Mouse (Mus musculus) urinary bladder, postnatal 4 days (tissue): ENCODE data around the gene Gna12.
A peak's percentile ranks its signal among the peaks of the same experiment; 100 is the strongest.

ENCODE experiments used
- DNase-seq, 2 experiments: peaks; one replicate each; pipeline ENCODE4 v3.0.0; 2021 to 2022; ENCODE audit warnings: low spot score in 2 of 2

Gene Gna12

DNA sequence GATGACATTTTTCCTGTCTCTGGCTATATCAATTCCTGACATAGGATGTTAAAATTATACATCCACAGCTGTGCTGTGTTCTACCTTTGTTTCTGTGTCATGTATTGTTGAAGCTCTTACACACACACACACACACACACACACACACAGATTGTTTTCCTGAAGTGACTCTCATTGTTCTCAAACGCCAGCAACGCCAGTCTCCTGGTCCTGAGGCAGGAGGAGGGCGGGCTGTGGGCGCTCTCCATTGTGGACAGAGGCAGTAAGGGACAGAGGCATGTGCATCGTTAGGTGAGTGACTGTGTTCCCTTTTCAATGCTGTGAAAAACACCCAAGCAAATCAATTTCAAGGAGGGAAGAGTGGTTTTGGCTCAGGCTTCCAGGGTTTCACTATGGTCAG is 77.0 kb downstream of the Gna12 start:
- no peak for DNase-seq

DNA sequence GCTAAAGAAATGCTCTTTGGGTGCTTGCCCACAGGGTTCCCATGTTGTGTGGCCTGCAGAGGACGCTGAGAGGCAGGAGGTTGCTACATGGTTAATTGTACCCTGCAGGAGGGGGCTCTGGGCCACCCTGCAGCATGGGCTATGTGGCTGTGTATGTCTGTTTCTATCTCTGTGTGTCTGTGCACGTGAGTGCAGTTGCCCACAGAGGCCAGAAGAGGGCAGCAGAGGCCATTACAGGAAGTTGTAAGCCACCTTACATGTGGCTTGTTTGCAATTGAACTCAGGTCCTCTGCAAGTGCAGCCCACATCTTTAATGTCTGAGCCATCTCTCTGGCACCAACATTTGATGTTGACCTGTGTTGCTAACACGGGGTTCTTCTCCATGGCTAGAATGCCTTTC is 77.6 kb downstream of the Gna12 start:
- DNase-seq = no peak

DNA sequence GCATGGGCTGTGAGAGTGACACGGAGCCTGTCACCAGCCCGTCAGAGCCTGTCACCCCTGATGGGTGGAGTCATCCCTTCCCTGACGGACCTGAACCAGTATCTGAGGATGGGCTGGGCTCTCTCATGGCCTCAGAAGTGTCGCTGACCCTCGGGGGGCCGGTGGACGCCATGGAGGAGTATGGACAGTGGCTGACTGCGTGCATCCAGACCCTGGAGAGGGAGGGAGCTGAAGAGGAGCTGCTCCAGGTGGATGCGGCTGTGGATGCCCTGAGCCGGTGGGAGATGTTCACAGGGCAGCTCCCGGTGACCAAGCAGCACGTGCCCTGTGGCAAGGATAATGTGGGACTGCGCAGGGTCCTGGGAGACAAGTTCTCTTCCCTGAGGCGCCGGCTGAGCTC is 78.2 kb downstream of the Gna12 start:
- DNase-seq = no peak

GRCm38 (mm10) chr5:140750925-140751324 is 79.3 kb downstream of the Gna12 start:
- no peak for DNase-seq

DNA sequence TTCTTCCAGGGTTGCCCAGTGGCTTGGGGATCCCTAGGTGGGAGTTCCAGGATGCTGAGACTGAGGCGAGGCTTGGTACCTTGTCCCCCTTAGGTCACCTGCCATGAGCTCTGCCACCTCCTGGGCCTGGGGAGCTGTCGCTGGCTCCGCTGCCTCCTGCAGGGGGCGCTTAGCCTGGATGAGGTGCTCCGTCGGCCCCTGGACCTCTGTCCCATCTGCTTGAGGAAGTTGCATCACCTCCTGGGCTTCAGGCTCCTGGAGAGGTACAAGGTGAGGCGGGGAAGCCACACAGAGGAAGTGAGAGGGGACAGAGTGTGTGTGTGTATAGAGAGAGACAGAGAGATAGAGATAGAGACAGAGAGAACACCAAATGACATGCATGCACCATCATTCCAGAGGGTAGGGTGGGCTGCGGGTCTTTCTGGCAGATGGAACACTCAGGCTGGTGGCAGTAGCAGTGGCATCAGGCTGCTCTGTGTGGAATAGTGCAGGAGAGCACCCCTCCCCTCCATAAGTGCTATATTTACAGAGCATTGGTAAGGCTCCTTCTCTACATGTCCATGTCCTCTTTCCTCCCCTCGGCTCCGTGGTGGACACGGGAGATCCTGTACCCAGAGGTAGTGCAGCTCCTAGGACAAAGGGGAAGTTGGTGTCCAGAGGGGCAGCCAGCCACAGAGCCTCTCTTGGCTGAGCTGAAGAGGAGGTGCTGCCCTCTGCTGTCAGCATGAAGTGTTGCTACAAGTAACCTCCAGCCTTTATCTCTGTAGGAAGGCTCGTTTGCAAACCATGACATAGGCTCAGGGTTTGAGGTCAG is 81.0 kb downstream of the Gna12 start:
- peak; percentile 66 to 76 for DNase-seq

DNA sequence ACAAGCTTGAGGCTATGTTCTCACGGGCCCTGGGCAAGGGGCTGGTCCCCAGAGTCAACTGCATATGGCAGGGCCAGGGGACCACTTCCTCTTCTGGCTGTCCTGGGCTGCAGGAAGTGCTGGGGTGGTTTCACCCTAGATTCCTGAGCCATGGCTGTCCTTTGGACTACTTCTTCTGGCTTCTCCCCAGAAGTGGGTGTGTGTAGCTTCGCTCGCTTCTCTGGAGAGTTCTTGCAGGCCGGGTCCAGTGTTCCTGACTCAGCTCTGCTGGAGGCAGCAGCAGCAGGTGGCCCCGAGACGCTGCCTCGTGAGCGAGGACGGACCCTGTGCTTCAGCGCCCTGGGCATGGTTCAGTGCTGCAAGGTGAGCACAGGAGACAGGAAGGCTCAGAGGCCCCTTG is 81.8 kb downstream of the Gna12 start:
- no peak for DNase-seq

DNA sequence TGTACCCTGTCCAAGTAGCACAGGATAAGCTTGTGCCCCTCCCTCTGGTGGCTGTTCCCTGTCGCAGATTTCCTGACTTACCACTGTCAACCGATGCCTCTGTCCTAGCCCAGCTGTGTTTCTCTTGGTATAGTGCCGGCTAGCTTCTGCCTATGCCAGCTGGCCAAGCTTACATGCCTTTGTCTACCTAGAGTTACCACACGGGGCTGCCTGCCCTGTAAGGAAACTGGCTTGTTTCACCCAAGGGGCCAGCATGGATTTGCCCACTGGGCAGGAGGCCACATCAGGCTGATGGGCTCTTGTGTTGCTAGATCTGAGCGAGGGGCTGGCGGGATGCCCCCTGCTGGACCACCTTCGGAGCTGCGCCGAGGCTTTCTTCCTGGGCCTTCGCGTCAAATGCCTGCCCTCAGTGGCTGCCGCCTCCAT is 86.5 kb downstream of the Gna12 start:
- no peak for DNase-seq

- DNase-seq = no peak
These were observed 88.4 kb downstream of the Gna12 start for GRCm38 (mm10) chr5:140741877-140742276.

- DNase-seq = no peak
These were observed 89.2 kb downstream of the Gna12 start for GRCm38 (mm10) chr5:140741040-140741439.

DNA sequence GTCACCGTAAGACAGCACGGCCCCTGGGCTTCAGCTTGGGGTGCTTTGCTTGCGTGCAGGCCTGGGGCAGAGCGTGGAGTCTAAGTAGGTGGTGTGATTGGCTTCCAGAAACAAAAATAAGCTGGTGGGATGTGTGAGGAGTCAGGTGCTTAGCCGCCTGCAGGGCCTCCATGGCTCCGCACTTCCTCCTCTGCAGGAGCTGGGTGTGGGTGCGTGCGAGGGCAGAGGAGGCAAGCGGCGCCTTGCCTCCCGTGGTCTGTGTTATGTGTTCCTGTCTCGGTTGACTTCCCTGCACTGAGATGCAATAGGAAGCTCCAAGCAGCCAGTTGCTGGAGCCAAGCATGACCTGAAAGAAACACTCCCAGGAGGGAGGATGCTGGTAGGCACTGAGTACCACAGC is 90.4 kb downstream of the Gna12 start:
- no peak for DNase-seq

DNA sequence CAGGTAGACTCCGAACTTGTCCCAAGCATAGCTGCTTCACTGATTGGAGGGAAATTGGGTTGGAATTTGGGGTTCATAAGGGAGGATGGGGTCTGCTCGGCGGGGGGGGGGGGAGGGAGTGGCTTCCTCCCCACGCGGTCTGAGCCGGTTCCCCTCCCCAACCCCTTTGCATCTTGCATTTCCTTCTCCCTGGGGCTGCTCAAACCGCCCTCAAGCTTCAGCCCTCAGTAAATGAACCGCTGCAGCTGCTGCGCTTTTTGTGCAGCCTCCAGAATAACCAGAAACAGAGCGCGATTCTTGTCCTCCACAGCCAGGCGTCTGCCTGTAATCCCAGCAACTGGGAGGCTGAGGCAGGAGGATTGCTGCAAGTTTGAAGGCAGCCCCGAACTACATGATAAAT is 94.1 kb downstream of the Gna12 start:
- DNase-seq = no peak

DNA sequence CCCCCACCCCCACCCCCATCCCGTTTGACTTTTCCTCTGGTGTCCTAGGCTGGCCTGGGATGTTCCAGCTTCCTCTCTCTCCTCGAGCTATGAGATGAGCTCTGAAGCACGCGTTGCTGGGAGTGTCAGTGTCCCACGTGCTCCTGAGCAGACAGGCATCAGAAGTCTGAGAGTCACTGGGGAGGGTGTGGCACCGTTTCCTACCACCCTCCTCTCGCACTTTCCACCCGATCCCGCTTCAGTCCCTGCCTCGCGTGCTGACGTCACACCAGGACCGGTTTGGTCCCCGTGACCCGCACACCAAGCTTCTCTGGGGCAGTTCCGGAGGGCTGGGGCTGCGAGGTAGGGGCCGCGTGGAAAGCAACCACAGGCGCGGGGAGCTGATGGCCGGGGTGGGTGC is 94.9 kb downstream of the Gna12 start:
- DNase-seq = no peak

DNA sequence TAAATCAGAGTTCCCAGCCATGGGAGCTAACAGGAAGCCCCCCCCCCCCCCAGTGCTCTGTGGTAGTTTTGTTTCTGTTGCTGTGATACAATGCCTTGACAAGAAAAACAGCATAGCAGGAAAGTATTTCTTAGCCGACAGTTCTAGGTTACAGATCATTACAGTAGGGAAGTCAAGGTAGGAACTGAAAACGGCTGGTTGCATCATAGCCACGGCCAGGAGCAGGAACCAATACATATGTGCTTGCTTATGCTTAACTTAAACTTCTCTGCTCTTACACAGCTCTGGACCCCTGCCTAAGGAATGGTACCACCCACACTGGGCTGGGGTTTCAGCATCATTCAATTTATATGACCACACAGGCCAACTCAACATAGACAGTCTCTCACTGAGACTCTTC is 96.9 kb downstream of the Gna12 start:
- DNase-seq = no peak

DNA sequence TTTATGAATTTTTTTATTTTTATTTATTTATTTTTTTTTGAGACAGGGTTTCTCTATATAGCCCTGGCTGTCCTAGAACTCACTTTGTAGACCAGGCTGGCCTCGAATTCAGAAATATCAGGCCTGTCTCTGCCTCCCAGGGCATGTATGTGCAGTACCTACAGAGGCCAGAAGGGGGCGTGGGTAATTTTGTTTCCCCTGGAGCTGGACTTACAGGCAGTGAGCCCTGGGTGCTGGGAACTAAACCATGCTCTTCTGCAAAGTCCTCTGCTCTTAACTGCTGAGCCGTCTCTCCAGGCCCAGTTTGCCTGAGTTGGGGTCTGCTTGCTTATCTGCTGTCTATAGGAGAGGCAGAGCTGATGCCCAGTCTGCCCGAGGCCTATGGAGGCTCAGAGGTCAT is 98.0 kb downstream of the Gna12 start:
- no peak for DNase-seq

DNA sequence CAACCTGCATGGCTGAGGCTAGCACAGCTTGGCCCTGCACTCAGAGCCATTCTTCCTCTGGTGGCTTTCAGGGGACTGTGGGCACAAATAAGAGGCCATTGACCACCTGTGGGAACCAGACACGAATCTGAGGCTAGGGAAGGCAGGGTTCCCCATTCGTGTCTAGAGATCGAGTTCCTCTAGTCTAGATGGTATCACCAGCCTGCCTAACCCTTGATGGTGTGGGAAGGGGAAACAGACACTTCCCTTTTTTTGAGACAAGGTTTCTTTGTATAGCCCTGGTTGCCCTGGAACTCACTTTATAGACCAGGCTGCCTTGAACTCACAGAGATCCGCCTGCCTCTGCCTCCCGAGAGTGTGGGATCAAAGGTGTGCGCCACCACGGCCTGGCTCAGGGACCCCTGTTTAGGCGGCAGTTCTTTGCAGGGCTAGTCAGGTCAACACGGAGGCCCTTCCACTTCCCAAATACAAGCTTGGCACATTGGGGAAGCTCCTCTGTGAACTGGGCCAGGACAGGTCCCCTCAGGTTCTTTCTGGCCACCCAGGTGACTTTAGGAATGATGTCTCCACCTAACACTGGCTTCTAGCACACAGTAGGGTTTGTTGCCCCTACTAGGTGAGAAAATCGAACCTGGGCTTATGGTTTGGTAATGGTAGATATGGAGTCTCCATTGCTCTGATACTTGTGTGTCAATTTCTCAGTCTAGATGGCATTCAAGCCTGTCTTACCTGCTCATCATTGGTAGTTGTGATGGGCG is 99.0 kb downstream of the Gna12 start:
- no peak for DNase-seq

GRCm38 (mm10) chr5:140726946-140727740 is 103.1 kb downstream of the Gna12 start:
- DNase-seq = no peak

DNA sequence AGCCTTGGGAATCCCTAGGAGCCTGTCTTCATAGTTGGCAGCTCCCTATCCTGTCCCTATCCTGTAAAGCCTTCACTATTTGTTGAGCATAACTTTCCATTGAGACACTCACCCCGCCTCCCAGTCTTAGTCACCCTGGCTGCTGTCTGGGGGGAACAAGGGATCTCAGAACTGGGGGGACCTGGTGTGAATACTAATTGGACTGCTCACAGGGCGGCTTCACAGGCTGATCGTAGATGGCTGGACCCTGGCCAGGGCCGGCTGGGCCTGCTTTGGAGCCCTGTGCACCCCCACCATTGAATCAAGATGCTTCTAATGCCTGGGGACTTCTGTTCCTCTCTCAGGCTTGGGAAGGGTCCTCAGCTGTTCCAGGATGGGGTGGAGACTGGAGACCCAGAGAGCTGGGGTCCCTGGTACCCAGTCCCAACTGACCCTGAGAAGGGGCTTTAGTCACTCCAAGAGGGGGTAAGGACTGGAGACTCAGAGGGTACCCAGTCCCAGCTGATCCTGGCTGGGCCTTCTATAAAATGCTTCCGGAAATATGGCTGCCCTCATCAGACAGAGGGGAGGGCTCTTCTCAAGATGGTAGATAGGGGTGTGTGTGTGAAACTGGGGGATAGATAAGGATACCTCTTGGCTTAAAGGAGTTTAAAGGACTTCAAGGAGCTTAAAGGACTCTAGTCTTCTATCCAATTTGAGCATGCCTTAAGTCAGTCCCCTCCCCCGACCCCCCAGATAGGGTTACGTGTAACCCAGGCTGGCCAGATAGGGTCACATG is 104.0 kb downstream of the Gna12 start:
- no peak for DNase-seq

DNA sequence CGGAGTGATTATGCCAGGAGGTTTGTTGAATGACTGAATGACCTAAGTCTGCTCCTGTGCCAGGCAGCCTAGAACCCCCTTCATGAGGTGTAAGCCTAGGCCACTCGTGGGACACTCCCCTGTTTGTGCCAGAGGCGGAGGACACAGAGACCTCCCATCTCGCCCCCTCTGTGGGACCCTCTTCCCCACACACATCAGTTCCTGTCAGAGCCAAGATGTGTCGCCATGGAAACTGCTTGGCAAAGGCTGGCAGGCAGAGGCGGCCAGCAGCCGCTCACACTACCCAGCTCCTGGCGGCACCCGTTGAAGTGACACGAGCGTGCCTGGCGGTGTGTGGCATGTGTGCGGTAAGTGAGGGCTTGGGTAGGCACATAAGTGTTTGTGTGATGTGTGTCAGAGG is 106.4 kb downstream of the Gna12 start, which contains the start of gene Amz1:
Amz1 (plus strand) TSS at position 306 of the 400 bp plus-strand sequence.
- no peak for DNase-seq

DNA sequence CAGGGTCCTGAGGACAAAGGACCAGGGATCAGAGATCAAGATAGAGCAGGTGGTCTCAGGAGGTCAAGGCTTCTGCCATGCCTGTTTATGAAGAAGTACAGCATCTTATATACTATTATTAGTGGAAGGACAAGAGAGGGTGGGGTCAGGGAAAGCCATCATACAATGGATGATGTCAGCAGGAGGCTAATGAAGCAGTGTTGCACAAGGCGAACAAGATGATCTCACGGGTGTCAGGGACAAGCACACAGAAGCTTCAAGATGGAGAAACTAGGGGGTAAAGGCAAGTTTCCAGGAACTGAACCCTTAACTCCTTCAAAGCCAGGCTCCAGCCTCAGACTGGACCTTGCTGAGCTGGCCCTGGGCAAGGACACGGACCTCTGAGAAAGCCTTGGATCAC is 108.1 kb downstream of the Gna12 start:
- DNase-seq = no peak

DNA sequence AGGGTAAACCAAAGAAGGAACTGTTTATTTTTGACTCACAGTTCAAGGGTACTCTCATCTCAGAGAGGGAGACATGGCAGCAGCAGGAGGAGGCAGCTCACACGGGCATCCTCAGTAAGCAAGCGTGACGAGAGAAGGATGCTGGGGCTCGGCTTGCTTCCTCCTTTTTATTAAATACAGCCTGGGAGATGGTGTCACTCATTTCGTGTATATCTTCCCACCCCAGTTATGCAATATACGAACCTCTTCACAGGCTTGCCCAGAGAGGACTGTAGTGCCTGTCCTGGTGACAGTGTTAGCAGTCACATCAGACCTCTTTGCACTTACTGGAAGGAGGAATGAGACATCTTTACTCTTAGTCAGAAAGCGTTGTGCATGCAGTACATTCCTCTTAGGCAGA is 109.5 kb downstream of the Gna12 start:
- no peak for DNase-seq

DNA sequence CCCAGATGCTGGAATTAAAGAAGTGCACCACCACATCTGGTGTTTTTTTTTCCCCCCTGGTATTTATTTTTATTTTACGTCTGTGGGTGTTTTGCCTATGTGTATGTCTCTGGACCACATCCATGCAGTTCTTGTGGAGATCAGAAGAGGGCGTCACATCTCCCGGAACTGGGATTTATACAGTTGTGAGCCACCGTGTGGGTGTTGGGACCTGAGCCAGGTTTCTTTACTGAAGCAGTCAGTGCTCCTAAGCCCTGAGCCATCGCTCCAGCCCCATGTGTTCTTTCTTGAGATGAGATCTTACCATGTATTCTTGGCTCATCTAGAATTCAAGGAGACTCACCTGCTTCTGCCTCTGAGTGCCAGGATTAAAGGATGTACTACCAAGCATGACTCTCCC is 119.2 kb downstream of the Gna12 start:
- DNase-seq = no peak

DNA sequence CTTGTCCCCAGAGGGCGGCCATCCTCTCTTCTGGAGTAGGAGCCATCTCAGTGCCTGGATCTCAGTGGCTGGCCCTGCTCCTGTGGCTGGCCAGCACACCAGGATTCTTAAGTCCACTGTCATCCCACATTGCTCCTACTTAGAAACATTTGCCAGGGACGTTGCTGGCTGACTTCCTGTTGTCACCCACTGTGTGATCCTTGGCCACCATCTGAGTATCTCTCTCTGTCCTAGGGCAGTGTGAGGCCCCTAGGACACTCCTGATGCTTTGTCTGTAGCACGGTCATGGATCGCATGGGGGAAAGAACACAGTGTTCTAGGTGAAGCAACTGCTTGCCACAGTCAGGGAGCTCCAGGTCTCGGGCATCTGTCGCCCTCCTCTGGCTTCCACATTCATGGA is 119.9 kb downstream of the Gna12 start:
- no peak for DNase-seq
